Mouse (Mus musculus): ENCODE results near the gene Mars. TPM values are rescaled to one million over a fixed set of nuclear protein-coding genes. Genes with fewer than 3 reads are reported as not detected.
A peak's percentile ranks its signal among the peaks of the same experiment; 100 is the strongest.

Gene Mars
- total and polyA plus RNA-seq, 3 experiments: 143 to 224 (median 161) TPM

DNA sequence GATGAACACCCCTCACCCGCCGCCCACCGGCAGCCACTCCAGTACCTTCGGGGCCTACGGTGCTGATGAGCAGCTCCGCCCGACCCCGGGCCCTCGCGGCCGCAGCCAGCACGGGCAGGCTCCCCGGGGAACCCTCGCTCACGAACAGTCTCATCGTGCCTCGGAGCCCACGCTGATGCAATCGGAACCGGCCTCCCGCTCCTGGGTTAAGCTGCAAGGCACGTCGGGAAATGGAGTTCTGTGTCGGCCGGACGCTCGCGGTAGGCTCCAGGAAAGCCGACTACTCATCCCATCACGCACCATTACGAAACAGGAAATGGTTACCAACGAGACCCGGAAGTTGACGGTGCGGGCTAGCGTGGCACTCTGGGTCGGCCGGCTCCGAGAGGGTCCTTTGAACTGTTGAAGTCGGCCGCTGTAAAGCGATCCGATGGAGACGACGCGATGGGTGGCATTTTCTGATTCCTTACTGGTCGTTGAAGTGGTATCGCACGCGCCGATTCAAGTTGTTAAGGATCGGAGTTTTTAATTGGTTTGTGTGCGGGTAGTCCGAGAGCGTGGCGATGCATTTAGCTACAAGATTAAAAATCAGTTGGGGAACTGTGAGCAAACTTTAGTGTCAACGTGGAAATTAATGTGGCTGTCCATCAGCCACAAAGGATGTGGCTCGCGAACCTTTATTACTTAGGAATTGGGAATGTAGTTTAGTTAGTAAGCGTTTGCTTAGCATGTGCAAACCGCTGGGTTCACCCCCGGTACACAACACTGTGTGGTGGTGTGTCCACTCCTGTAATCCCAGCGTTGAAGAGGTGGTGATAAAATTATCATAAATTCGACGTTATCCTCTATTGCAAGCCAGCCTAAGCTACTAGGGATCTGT is at the start of gene Mars (continued):
- peak; percentile 45 for TF ChIP-seq ETS1 (conservative IDR thresholded peaks at IDR 0.05; ENCODE audit: low read depth, low read length)

GRCm38 (mm10) chr10:127360714-127361113 is 49.1 kb upstream of the Mars start:
- peaks cover 3% of the 10 kb centered on the region for H3K9me3 ChIP-seq (replicated peaks; ENCODE audit: low read length)
- H3K9ac ChIP-seq (ENCODE audit: insufficient read depth, low read depth): no peak overlapping the region
- H3K27me3 ChIP-seq (replicated peaks): no peaks in the 10 kb centered on the region
- H3K27ac ChIP-seq (ENCODE audit: insufficient read depth, low read depth): no peak overlapping the region
- in situ Hi-C loops (cut with MboI; ENCODE audit: low pct_ligation_motif_present, low pct_unique_long_range_greater_than_20kb, low sequenced_read_pairs) (no loop called here), dilution Hi-C loops (cut with MboI; ENCODE audit: extremely low pct_ligation_motif_present, extremely low pct_unique_long_range_greater_than_20kb, low sequenced_read_pairs) (no loop called here)
- peaks cover 2 to 32% of the 10 kb centered on the region in 2 experiments; a peak in 2 of 4 replicates for H3K4me1 ChIP-seq (ENCODE audit: control insufficient read depth in 1 of 2, insufficient read depth in 2 of 2)
- H3K36me3 ChIP-seq (replicated peaks in 1 of 2; ENCODE audit: control insufficient read depth in 1 of 2, insufficient read depth in 1 of 2, low read length in 1 of 2): peaks cover 14 to 22% of the 10 kb centered on the region in 2 experiments
- TF ChIP-seq BHLHE40 (IDR thresholded peaks at IDR 0.05; ENCODE audit: low read depth, low read length) (no peak), ZNF384 (IDR thresholded peaks at IDR 0.05; ENCODE audit: low read depth, low read length) (no peak), USF2 (conservative IDR thresholded peaks at IDR 0.05; ENCODE audit: low read depth, low read length) (no peak), SIN3A (IDR thresholded peaks at IDR 0.05; ENCODE audit: low read length) (no peak), JUND (conservative IDR thresholded peaks at IDR 0.05; ENCODE audit: low read depth, low read length) (no peak), CHD1 (IDR thresholded peaks at IDR 0.05; ENCODE audit: low read depth, low read length) (no peak), ZC3H11A (IDR thresholded peaks at IDR 0.05; ENCODE audit: low read depth, low read length) (no peak), MXI1 (IDR thresholded peaks at IDR 0.05; ENCODE audit: low read depth, low read length) (no peak), RCOR1 (conservative IDR thresholded peaks at IDR 0.05; ENCODE audit: low read depth, low read length) (no peak), EP300 (IDR thresholded peaks at IDR 0.05; ENCODE audit: low read length) (no peak), NRF1 (IDR thresholded peaks at IDR 0.05; ENCODE audit: low read depth, low read length) (no peak), MAFK (IDR thresholded peaks at IDR 0.05; ENCODE audit: insufficient replicate concordance, low read length) (no peak), POLR2A (IDR thresholded peaks at IDR 0.05; ENCODE audit: low read depth, low read length) (no peak)
- no peak overlapping the region for H3K4me2 ChIP-seq (ENCODE audit: insufficient read depth, low read depth, poor library complexity, severe bottlenecking)
- no peak overlapping the region for H3K4me3 ChIP-seq (replicated peaks in 1 of 3; ENCODE audit: low read depth in 2 of 3, low read length in 2 of 3, poor library complexity in 1 of 3)
- DNase-seq (ENCODE audit: extremely low read depth): no peak
- no peaks in the 10 kb centered on the region for H3K79me2 ChIP-seq (replicated peaks; ENCODE audit: control insufficient read depth, extremely low read depth, insufficient read depth, poor library complexity, severe bottlenecking)

DNA sequence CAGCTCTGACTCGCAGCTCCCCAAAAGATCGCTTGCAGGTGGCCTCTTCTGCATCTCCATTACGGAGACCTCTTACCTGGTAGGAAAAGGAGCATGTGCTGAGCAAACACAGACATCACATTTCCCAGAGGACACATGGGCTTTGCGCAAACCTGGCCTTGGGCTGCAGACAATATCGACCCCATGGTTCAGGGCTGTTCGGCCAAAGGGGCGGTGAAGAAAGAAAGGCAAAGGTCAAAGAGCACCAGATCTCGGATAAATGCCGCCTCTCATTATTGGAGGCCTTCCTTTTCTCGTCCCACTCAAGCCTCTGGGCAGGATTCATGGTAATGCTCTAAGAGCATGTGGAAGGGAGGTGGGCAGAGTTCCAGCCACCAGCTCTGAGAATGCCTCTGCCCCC is 43.8 kb upstream of the Mars start:
- Histone ChIP-seq H3K79me2 (replicated peaks; ENCODE audit: control insufficient read depth, extremely low read depth, insufficient read depth, poor library complexity, severe bottlenecking) (no peaks in the 10 kb centered on the region), H3K9me3 (replicated peaks; ENCODE audit: low read length) (no peaks in the 10 kb centered on the region), H3K27ac (ENCODE audit: insufficient read depth, low read depth) (no peak overlapping the region), H3K4me2 (ENCODE audit: insufficient read depth, low read depth, poor library complexity, severe bottlenecking) (no peak overlapping the region), H3K4me1 (ENCODE audit: control insufficient read depth in 1 of 2, insufficient read depth in 2 of 2) (peaks cover 18 to 48% of the 10 kb centered on the region in 2 experiments), H3K4me3 (replicated peaks in 1 of 3; ENCODE audit: low read depth in 2 of 3, low read length in 2 of 3, poor library complexity in 1 of 3) (no peak overlapping the region), H3K27me3 (replicated peaks) (no peaks in the 10 kb centered on the region), H3K9ac (ENCODE audit: insufficient read depth, low read depth) (no peak overlapping the region), H3K36me3 (replicated peaks in 1 of 2; ENCODE audit: control insufficient read depth in 1 of 2, insufficient read depth in 1 of 2, low read length in 1 of 2) (peaks cover 17 to 36% of the 10 kb centered on the region in 2 experiments)
- dilution Hi-C loops (cut with MboI; ENCODE audit: extremely low pct_ligation_motif_present, extremely low pct_unique_long_range_greater_than_20kb, low sequenced_read_pairs): no loop called here
- TF ChIP-seq RAD21 (IDR thresholded peaks at IDR 0.05; ENCODE audit: low read depth, low read length) (no peak), TBP (conservative IDR thresholded peaks at IDR 0.05; ENCODE audit: low read depth, low read length) (no peak), BHLHE40 (IDR thresholded peaks at IDR 0.05; ENCODE audit: low read depth, low read length) (no peak), CHD2 (IDR thresholded peaks at IDR 0.05; ENCODE audit: low read length) (no peak), NRF1 (IDR thresholded peaks at IDR 0.05; ENCODE audit: low read depth, low read length) (no peak), POLR2A (IDR thresholded peaks at IDR 0.05; ENCODE audit: low read depth, low read length) (no peak), USF2 (conservative IDR thresholded peaks at IDR 0.05; ENCODE audit: low read depth, low read length) (no peak), ZC3H11A (IDR thresholded peaks at IDR 0.05; ENCODE audit: low read depth, low read length) (no peak), TCF12 (IDR thresholded peaks at IDR 0.05; ENCODE audit: low read depth, low read length) (no peak), MAFK (IDR thresholded peaks at IDR 0.05; ENCODE audit: insufficient replicate concordance, low read length) (no peak), SMC3 (IDR thresholded peaks at IDR 0.05; ENCODE audit: low read depth, low read length) (no peak), ETS1 (conservative IDR thresholded peaks at IDR 0.05; ENCODE audit: low read depth, low read length) (no peak), HCFC1 (IDR thresholded peaks at IDR 0.05; ENCODE audit: low read depth, low read length) (no peak), MXI1 (IDR thresholded peaks at IDR 0.05; ENCODE audit: low read depth, low read length) (no peak), ZMIZ1 (IDR thresholded peaks at IDR 0.05; ENCODE audit: low read depth, low read length) (no peak), NELFE (IDR thresholded peaks at IDR 0.05; ENCODE audit: low read depth, low read length) (no peak), POLR2AphosphoS2 (IDR thresholded peaks at IDR 0.05; ENCODE audit: low read depth, low read length) (no peak), SIN3A (IDR thresholded peaks at IDR 0.05; ENCODE audit: low read length) (no peak), CHD1 (IDR thresholded peaks at IDR 0.05; ENCODE audit: low read depth, low read length) (no peak), GABPA (IDR thresholded peaks at IDR 0.05; ENCODE audit: insufficient replicate concordance, low read depth, low read length) (no peak)
- no peak for DNase-seq (ENCODE audit: extremely low read depth)
- in situ Hi-C loops (cut with MboI; ENCODE audit: low pct_ligation_motif_present, low pct_unique_long_range_greater_than_20kb, low sequenced_read_pairs): no loop called here

Data from CH12.LX (cell line).